Mouse (Mus musculus) lung, embryonic 15.5 days (tissue): ENCODE measurements around the gene Mfsd4a. TPM values are rescaled to one million over a fixed set of nuclear protein-coding genes. Genes with fewer than 3 reads are reported as not detected.
A peak's percentile ranks its signal among the peaks of the same experiment; 100 is the strongest.

Experiments used
- ATAC-seq: fragments of 200-750 bp; cut with Nextera tagmentation; 2 replicates; pipeline ENCODE4 v1.8.0; 2017; ENCODE audit warnings: moderate number of reproducible peaks, borderline replicate concordance; ENCODE audit not compliant: low FRiP score, low TSS enrichment; ENCODE audit errors: extremely low read depth
- H3K27ac ChIP-seq: fragments of 300-500 bp; sonication (generic); 2 replicates; pipeline ENCODE4 v1.5.1; 2015; ENCODE audit warnings: moderate library complexity, mild to moderate bottlenecking, inconsistent platforms
- H3K27me3 ChIP-seq: fragments of 300-500 bp; sonication (generic); 2 replicates; pipeline ENCODE4 v1.6.1; 2015; ENCODE audit warnings: inconsistent platforms
- H3K36me3 ChIP-seq: fragments of 300-500 bp; sonication (generic); 2 replicates; pipeline ENCODE4 v1.6.1; 2015; ENCODE audit warnings: inconsistent platforms
- H3K4me1 ChIP-seq: fragments of 300-500 bp; sonication (generic); 2 replicates; pipeline ENCODE4 v1.6.1; 2015; ENCODE audit warnings: inconsistent platforms
- H3K4me2 ChIP-seq: fragments of 300-500 bp; sonication (generic); 2 replicates; pipeline ENCODE4 v1.6.1; 2015; ENCODE audit warnings: inconsistent platforms, mild to moderate bottlenecking, moderate library complexity
- H3K4me3 ChIP-seq: fragments of 300-500 bp; sonication (generic); 2 replicates; pipeline ENCODE4 v1.5.1; 2015; ENCODE audit warnings: mild to moderate bottlenecking, inconsistent platforms
- H3K9ac ChIP-seq: fragments of 300-500 bp; sonication (generic); 2 replicates; pipeline ENCODE4 v1.6.1; 2015; ENCODE audit warnings: inconsistent platforms
- H3K9me3 ChIP-seq: fragments of 300-500 bp; sonication (generic); 2 replicates; pipeline ENCODE4 v1.6.1; 2016; ENCODE audit warnings: inconsistent platforms
- WGBS: fragments of 180-500 bp; shearing (Covaris S2); methylation state at CpG from one replicate; pipeline ENCODE4 v1.1.7; 2015; 5-methylcytosine and 5-hydroxymethylcytosine counted together
- polyA plus RNA-seq: library from polyadenylated mRNA; unstranded; fragments of >200 nt; fragmentation: Nextera tagmentation; extraction: Ambion mirVana; gene quantifications from 2 replicates; pipeline ENCODE4 v1.2.1, GENCODE M21; 2015

Mfsd4a gene
- polyA plus RNA-seq, 1 experiment from 2014 or later: 16.3 TPM

DNA sequence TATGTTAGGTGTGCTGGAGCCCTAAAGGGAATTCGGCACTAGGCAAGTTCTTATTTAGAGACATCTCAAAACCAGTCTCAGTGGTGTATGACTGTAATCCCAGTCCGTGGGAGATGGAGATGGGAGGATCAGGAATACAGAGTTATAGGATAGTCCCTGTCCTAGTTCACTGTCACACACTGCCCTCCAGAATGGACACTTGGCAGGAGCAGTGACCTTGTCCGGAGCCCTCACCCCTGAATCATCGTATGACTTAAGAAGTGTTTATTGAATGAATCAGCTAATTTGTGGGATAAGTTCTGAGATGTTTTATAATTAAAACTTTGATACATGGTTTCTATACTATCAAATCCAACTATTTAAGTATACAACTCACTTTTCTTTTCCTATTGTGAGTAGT lies 4.8 kb downstream of the Mfsd4a start:
- peaks cover 12% of the 10 kb centered on the region for H3K4me1 ChIP-seq
- no peaks in the 10 kb centered on the region for H3K36me3 ChIP-seq
- ATAC-seq: no peak
- no peak overlapping the region for H3K27ac ChIP-seq
- peaks cover 30% of the 10 kb centered on the region for H3K27me3 ChIP-seq
- WGBS: 77% methylated on average over 4 of the region's 4 CpGs
- H3K4me2 ChIP-seq: no peak overlapping the region
- H3K9me3 ChIP-seq: no peaks in the 10 kb centered on the region
- no peak overlapping the region for H3K9ac ChIP-seq
- H3K4me3 ChIP-seq: no peak overlapping the region

DNA sequence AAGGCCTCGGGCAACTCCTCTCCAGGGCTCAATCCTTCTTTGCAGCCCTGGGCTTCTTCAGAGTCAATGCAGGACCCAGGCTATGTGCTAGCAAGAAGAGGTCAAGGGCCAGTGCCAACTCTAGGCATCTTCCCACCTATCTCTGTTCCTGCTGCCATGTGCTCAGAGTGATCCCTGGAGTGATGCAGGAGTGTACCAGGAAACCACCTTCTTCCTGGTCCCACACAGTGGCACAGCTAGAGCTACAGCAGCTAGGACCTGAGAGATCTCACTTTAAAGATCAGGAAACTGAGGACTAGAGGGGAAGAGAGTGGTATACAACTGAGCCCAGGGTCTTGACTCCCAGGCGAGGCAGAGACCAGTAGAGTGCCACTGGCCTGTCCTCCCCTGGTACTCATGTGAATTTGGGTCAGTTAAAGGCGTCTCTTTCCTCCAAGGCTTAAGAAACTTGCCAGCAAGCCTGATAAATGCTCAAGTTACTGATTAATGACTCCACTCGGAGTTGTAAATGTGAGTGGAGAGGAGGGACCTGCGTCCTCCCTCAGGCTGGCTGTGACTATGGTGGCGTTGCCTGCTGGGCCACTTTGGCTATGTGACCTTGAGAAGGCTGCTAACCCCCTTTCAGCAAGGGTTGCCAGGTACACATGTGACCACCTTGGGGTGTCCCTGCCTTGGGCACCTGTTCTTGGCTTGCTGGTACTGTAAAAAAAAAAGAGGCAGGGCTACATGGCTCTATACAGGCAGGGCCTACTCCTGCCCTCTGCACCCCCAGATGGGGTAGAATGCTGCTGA lies 5.9 kb downstream of the Mfsd4a start:
- no peak overlapping the region for H3K4me3 ChIP-seq
- H3K27ac ChIP-seq: no peak overlapping the region
- H3K4me1 ChIP-seq: peaks cover under 1% of the 10 kb centered on the region
- H3K36me3 ChIP-seq: no peaks in the 10 kb centered on the region
- WGBS: 46% methylated on average over 6 of the region's 6 CpGs
- peaks cover 18% of the 10 kb centered on the region for H3K27me3 ChIP-seq
- H3K4me2 ChIP-seq: no peak overlapping the region
- no peaks in the 10 kb centered on the region for H3K9me3 ChIP-seq
- no peak for ATAC-seq
- H3K9ac ChIP-seq: no peak overlapping the region

DNA sequence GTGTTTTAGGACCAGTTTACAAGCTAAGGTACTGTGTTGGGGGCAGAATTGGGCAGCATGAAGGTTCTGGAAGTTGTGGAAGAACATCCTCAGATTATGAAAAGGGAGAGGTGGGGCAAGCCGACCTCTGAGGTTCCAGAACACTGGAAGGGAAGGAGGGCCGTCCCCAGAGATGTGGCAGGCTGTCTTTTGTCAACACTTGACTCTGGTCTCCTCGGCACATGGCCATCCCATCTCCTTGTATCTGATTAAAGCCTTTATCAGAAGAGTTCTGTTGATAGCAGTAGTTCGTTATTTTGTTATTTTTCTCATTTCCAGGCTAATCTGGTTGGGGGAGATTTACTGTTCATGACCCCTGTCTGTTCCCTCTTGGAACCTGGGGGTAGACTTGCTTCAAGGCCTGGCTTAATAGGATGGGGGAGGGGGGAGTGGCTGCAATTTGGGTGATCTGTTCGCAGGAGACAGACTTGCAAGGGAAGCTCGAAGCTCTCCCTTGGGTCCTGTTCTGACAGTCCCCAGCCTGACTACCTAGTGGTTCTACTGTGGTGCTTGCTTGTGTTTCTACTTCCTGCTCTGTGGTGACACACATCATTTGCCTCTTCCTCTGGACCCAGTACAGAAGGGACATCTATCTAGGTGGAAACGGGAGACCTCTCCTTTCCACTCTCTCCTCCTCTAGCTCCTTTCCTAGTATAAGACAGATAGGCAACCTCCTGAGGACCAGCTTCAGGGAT lies 7.7 kb downstream of the Mfsd4a start:
- Histone ChIP-seq H3K27me3 (peaks cover 4% of the 10 kb centered on the region; the same call in 1 of the 2 replicates), H3K27ac (no peak overlapping the region), H3K4me3 (no peak overlapping the region), H3K4me2 (no peak overlapping the region), H3K9me3 (no peaks in the 10 kb centered on the region), H3K9ac (no peak overlapping the region), H3K36me3 (no peaks in the 10 kb centered on the region), H3K4me1 (no peaks in the 10 kb centered on the region)
- ATAC-seq: no peak
- 47% methylated on average over 7 of the region's 7 CpGs for WGBS

DNA sequence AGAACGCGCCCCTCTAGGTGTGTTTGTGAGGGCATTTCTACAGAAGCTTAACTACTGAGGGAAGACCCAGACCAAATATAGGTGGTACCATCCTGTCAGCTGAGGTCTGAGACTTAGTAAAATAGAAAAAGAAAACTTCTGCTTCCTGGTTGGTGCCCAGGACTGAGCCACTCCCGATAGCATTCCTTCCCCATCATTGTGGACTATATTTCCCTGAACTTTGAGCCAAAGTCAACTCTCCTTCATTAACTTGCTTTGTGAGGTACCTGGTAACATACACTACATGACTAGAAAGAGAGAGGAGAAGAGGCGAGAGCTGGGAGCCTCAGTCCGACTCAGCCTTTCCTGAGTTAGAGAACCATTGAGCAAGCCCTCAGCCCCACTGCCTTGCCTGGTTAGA lies 9.3 kb downstream of the Mfsd4a start:
- no peak overlapping the region for H3K4me2 ChIP-seq
- H3K4me1 ChIP-seq: no peaks in the 10 kb centered on the region
- no peak overlapping the region for H3K9ac ChIP-seq
- no peaks in the 10 kb centered on the region for H3K36me3 ChIP-seq
- no peaks in the 10 kb centered on the region for H3K27me3 ChIP-seq
- no peak overlapping the region for H3K27ac ChIP-seq
- ATAC-seq: no peak
- no peak overlapping the region for H3K4me3 ChIP-seq
- H3K9me3 ChIP-seq: no peaks in the 10 kb centered on the region
- 88% methylated on average over 5 of the region's 5 CpGs for WGBS

DNA sequence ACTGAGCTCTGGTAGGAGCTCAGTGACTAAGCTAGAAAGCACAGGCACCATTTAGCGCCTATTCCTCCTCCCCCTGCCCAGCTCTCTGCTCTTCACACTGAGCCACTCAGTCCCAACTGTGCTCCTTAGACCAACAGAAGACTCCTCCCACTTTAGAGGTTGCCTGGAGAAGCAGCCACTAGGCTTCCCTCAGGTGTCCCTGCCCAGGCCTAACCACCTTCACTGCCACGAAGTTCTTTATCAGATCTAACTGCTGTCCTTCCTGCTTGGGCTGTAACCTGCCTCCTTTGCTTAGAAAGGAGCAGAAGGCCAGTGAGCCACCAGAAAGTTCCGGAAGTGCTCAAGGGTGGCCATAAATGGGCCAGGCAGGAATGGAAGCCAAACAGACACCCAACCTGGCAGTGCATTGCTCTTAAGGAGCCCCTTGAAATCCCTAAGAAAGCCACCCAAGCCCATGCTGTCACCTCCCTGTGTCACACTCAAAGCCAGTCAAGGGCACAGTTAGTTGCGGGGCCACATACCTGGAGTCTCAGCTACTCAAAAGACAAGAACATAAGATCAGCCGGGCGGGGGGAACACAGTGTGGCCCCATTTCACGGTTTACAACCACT lies 12.7 kb downstream of the Mfsd4a start:
- WGBS: 69% methylated on average over 7 of the region's 7 CpGs
- no peak overlapping the region for H3K9ac ChIP-seq
- no peak overlapping the region for H3K27ac ChIP-seq
- H3K4me1 ChIP-seq: no peaks in the 10 kb centered on the region
- no peak for ATAC-seq
- no peaks in the 10 kb centered on the region for H3K27me3 ChIP-seq
- no peak overlapping the region for H3K4me3 ChIP-seq
- no peaks in the 10 kb centered on the region for H3K9me3 ChIP-seq
- H3K36me3 ChIP-seq: no peaks in the 10 kb centered on the region
- H3K4me2 ChIP-seq: no peak overlapping the region

DNA sequence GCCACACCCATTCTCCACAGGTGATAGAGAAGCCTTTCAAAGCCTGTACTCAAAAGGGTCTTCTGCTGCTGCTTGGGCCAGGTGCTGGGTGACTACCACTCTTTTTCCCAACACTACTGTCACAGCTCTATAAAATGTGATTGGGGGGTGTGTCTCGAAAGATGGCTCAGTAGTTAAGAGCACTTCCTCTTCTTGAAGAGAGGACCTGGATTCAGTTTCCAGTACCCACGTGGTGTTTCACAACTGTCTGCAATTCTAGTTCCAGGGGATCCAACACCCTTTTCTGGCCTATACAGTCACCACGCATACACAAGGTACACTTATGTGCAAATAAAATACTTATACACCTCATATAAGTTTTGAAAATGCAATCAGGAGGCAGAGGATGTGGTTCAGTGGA lies 13.5 kb downstream of the Mfsd4a start:
- Histone ChIP-seq H3K27me3 (no peaks in the 10 kb centered on the region), H3K9ac (no peak overlapping the region), H3K4me3 (no peak overlapping the region), H3K9me3 (no peaks in the 10 kb centered on the region), H3K27ac (no peak overlapping the region), H3K36me3 (no peaks in the 10 kb centered on the region), H3K4me1 (no peaks in the 10 kb centered on the region), H3K4me2 (no peak overlapping the region)
- ATAC-seq: no peak
- WGBS: 78% methylated on average over 3 of the region's 3 CpGs

DNA sequence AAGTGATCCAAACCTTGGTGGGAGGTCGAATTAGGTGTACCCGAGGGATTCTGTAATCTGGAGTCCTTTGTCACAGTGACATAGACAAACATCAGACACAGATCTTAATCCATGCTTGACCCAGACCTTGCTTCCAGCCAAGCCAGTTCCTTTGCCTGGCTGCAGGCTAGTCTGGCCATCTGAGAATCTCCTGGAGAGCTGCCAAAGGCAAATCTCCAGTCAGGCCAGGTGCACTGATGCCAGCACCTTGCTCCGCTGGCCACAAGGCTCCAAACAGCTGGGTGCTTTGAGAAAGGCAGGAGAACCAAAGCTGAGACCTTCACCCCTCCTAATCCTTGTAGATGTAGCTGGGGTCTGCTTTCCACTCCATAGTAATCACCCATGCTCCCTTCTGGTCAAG lies 16.1 kb downstream of the Mfsd4a start:
- no peak for ATAC-seq
- H3K27me3 ChIP-seq: no peaks in the 10 kb centered on the region
- H3K36me3 ChIP-seq: no peaks in the 10 kb centered on the region
- no peak overlapping the region for H3K4me3 ChIP-seq
- no peak overlapping the region for H3K9ac ChIP-seq
- H3K4me2 ChIP-seq: no peak overlapping the region
- H3K4me1 ChIP-seq: no peaks in the 10 kb centered on the region
- no peaks in the 10 kb centered on the region for H3K9me3 ChIP-seq
- no peak overlapping the region for H3K27ac ChIP-seq
- WGBS: 57% methylated on average over 3 of the region's 3 CpGs

DNA sequence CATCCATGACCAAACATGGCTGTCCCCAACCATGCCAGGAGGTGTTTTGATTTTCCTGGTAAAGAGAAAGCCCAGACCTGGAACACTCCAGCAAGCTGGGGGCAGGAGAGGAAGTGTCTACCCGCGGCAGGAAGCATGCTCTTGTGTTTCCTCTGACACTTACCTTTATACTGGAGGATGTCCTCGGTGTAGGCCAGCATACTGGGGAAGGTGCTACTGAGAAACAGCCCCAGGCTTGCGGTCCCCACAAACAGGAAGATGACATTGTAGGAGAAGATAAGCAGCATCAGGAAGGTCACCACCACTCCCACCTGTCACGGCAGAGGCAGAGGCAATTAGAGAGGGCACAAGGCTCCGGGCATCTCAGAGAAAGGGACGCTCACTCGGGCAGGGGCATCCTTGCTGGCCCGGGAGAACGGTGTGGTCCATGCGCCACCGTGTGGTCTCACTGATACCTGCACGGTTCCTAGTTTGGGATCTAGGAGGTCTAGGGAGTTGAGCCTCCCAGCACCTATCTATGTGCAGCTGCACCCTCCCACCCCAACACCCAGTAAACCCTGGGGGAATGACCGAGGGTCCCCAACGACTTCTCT lies 21.6 kb downstream of the Mfsd4a start:
- peak; percentile 33; the same call in 1 of the 2 replicates for ATAC-seq
- H3K9ac ChIP-seq: no peak overlapping the region
- no peaks in the 10 kb centered on the region for H3K9me3 ChIP-seq
- H3K27me3 ChIP-seq: no peaks in the 10 kb centered on the region
- peaks cover 3% of the 10 kb centered on the region; the same call in 1 of the 2 replicates for H3K4me1 ChIP-seq
- H3K4me2 ChIP-seq: no peak overlapping the region
- H3K36me3 ChIP-seq: no peaks in the 10 kb centered on the region
- 20% methylated on average over 15 of the region's 15 CpGs for WGBS
- no peak overlapping the region for H3K4me3 ChIP-seq
- no peak overlapping the region for H3K27ac ChIP-seq

DNA sequence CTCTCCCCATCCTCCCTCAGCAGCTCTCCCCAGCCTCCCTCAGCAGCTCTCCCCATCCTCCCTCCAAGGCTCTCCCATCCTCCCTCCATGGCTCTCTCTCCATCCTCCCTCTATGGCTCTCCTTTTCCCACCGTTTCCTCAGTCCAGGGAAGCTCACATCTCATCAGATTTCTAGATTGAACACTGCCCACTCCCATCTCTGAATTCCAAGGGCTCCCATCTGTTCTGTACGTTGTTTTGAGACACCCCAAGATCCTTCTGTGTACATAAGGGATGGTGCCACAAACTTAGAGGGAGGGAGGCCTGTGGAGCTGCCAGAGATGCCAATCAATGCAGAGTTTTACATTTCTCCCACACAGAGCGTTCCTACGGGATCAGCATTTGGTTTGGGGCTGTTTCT lies 24.1 kb downstream of the Mfsd4a start:
- no peak for ATAC-seq
- Histone ChIP-seq H3K27ac (no peak overlapping the region), H3K9ac (no peak overlapping the region), H3K4me1 (peaks cover 12% of the 10 kb centered on the region; the same call in 1 of the 2 replicates), H3K9me3 (no peaks in the 10 kb centered on the region), H3K27me3 (no peaks in the 10 kb centered on the region), H3K36me3 (no peaks in the 10 kb centered on the region), H3K4me2 (no peak overlapping the region), H3K4me3 (no peak overlapping the region)
- WGBS: 66% methylated on average over 4 of the region's 4 CpGs

DNA sequence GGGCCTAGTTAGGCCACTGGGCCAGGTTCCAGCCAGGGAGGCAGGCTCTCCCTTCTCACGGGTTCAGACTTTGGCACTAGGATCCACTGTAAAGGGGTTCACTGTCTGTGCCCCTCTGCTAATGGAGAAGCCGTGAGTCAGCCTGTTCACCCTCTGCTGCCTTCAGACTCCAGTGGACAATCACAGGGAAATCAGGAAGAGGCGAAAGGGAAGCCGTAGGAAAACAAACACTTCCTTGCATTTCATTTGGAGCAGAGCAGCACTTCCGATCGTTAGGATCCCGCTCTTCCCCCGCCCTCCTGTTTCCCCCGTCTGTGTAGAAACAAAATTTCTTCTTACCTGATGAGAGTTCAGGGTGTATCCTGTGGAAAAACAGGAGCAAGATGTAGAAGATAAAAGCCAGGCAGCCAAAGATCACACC lies 27.7 kb downstream of the Mfsd4a start:
- ATAC-seq: peak; percentile 75
- Histone ChIP-seq H3K4me3 (no peak overlapping the region), H3K4me2 (no peak overlapping the region), H3K36me3 (no peaks in the 10 kb centered on the region; the same call in 1 of the 2 replicates), H3K27ac (peak overlapping the region; percentile 74), H3K4me1 (peaks cover 12% of the 10 kb centered on the region; the same call in 1 of the 2 replicates), H3K9ac (no peak overlapping the region), H3K9me3 (no peaks in the 10 kb centered on the region), H3K27me3 (no peaks in the 10 kb centered on the region)
- 43% methylated on average over 9 of the region's 9 CpGs for WGBS

DNA sequence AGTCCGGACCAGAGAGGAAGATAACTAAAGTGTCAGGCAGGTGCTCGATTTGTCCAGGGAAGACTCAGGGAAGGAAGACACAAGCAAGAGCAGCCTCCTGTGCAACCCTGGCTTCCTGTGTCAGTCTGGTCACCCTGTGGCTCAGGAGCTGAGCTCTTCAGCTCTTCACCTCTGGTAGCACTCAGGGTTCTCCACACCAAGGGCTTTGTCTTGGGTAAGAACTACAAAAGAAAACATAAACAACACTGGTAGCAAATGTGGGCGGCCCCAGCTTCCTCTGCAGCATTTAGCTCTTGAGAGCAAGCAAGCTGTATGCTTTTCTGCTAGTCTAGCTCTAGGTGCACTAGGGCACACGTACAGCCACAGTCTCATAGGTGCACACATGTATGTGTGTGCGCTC lies 29.1 kb downstream of the Mfsd4a start:
- no peak for ATAC-seq

More for the DNA sequence above, 29.1 kb downstream of the Mfsd4a start:
- Histone ChIP-seq H3K9ac (no peak overlapping the region), H3K27me3 (no peaks in the 10 kb centered on the region), H3K9me3 (no peaks in the 10 kb centered on the region), H3K4me1 (peaks cover 9% of the 10 kb centered on the region; the same call in 1 of the 2 replicates), H3K27ac (peak overlapping the region; percentile 63), H3K4me2 (no peak overlapping the region), H3K4me3 (no peak overlapping the region), H3K36me3 (peaks cover under 1% of the 10 kb centered on the region; the same call in 1 of the 2 replicates)
- WGBS: 65% methylated on average over 5 of the region's 5 CpGs
